Mouse (Mus musculus): ENCODE data around the gene Pknox2. TPM values are rescaled to one million over a fixed set of nuclear protein-coding genes. Genes with fewer than 3 reads are reported as not detected.
A peak's percentile ranks its signal among the peaks of the same experiment; 100 is the strongest.

Gene Pknox2
- polyA plus RNA-seq, 1 experiment from 2014 or later: 18.4 TPM

GRCm38 (mm10) chr9:36990626-36991368 lies 156.4 kb downstream of the Pknox2 start:
- H3K9ac ChIP-seq (replicated peaks; ENCODE audit: low read length): no peak overlapping the region
- H3K4me2 ChIP-seq (ENCODE audit: low read length): 0 out of 2 replicates have a peak overlapping the region, but pooled peaks have one; percentile 2
- no peaks in the 10 kb centered on the region for H3K27me3 ChIP-seq (ENCODE audit: control insufficient read depth, insufficient read depth, low read length)
- H3K4me3 ChIP-seq (replicated peaks; ENCODE audit: low read depth, low read length): no peak overlapping the region
- no peaks in the 10 kb centered on the region for H3K9me3 ChIP-seq (ENCODE audit: control insufficient read depth, low read length)
- DNase-seq (peak; percentile 56), ATAC-seq (ENCODE audit: low FRiP score, low TSS enrichment) (no peak)
- H3K4me1 ChIP-seq (ENCODE audit: control insufficient read depth, insufficient read depth, low read length): peaks cover 11% of the 10 kb centered on the region
- 50% methylated on average over 13 of the region's 13 CpGs for WGBS
- H3K27ac ChIP-seq (replicated peaks; ENCODE audit: low read depth, low read length): peak overlapping the region; percentile 72
- no peaks in the 10 kb centered on the region for H3K36me3 ChIP-seq (ENCODE audit: control insufficient read depth, insufficient read depth, low read length)

GRCm38 (mm10) chr9:36989991-36990390 lies 157.2 kb downstream of the Pknox2 start:
- no peak for DNase-seq
- Histone ChIP-seq H3K27ac (replicated peaks; ENCODE audit: low read depth, low read length) (no peak overlapping the region), H3K9ac (replicated peaks; ENCODE audit: low read length) (no peak overlapping the region), H3K9me3 (ENCODE audit: control insufficient read depth, low read length) (no peaks in the 10 kb centered on the region), H3K4me3 (replicated peaks; ENCODE audit: low read depth, low read length) (no peak overlapping the region), H3K36me3 (ENCODE audit: control insufficient read depth, insufficient read depth, low read length) (no peaks in the 10 kb centered on the region), H3K27me3 (ENCODE audit: control insufficient read depth, insufficient read depth, low read length) (no peaks in the 10 kb centered on the region), H3K4me2 (ENCODE audit: low read length) (no peak overlapping the region), H3K4me1 (ENCODE audit: control insufficient read depth, insufficient read depth, low read length) (peaks cover 11% of the 10 kb centered on the region)
- ATAC-seq (ENCODE audit: low FRiP score, low TSS enrichment): no peak
- 96% methylated on average over 3 of the region's 3 CpGs for WGBS

- H3K27me3 ChIP-seq (ENCODE audit: control insufficient read depth, insufficient read depth, low read length): no peaks in the 10 kb centered on the region
- H3K36me3 ChIP-seq (ENCODE audit: control insufficient read depth, insufficient read depth, low read length): no peaks in the 10 kb centered on the region
- no peaks in the 10 kb centered on the region; the same call in 1 of the 2 replicates for H3K4me1 ChIP-seq (ENCODE audit: control insufficient read depth, insufficient read depth, low read length)
- no peak overlapping the region for H3K4me2 ChIP-seq (ENCODE audit: low read length)
- 77% methylated on average over 9 of the region's 9 CpGs for WGBS
- ATAC-seq (ENCODE audit: low FRiP score, low TSS enrichment) (no peak), DNase-seq (no peak)
- H3K9me3 ChIP-seq (ENCODE audit: control insufficient read depth, low read length): no peaks in the 10 kb centered on the region
- no peak overlapping the region for H3K4me3 ChIP-seq (replicated peaks; ENCODE audit: low read depth, low read length)
- no peak overlapping the region for H3K27ac ChIP-seq (replicated peaks; ENCODE audit: low read depth, low read length)
- no peak overlapping the region for H3K9ac ChIP-seq (replicated peaks; ENCODE audit: low read length)
Observed at GRCm38 (mm10) chr9:36985233-36985632, 162.0 kb downstream of the Pknox2 start.

- H3K4me2 ChIP-seq (ENCODE audit: low read length): no peak overlapping the region
- 51% methylated on average over 11 of the region's 11 CpGs for WGBS
- H3K9ac ChIP-seq (replicated peaks; ENCODE audit: low read length): no peak overlapping the region
- DNase-seq (no peak), ATAC-seq (ENCODE audit: low FRiP score, low TSS enrichment) (no peak)
- H3K4me1 ChIP-seq (ENCODE audit: control insufficient read depth, insufficient read depth, low read length): 0 out of 2 replicates have a peak, but pooled peaks cover 2% of the 10 kb centered on the region
- H3K36me3 ChIP-seq (ENCODE audit: control insufficient read depth, insufficient read depth, low read length): no peaks in the 10 kb centered on the region
- no peak overlapping the region for H3K27ac ChIP-seq (replicated peaks; ENCODE audit: low read depth, low read length)
- no peak overlapping the region for H3K4me3 ChIP-seq (replicated peaks; ENCODE audit: low read depth, low read length)
- no peaks in the 10 kb centered on the region for H3K27me3 ChIP-seq (ENCODE audit: control insufficient read depth, insufficient read depth, low read length)
- H3K9me3 ChIP-seq (ENCODE audit: control insufficient read depth, low read length): no peaks in the 10 kb centered on the region
Observed at GRCm38 (mm10) chr9:36976596-36977362, 170.4 kb downstream of the Pknox2 start.

DNA sequence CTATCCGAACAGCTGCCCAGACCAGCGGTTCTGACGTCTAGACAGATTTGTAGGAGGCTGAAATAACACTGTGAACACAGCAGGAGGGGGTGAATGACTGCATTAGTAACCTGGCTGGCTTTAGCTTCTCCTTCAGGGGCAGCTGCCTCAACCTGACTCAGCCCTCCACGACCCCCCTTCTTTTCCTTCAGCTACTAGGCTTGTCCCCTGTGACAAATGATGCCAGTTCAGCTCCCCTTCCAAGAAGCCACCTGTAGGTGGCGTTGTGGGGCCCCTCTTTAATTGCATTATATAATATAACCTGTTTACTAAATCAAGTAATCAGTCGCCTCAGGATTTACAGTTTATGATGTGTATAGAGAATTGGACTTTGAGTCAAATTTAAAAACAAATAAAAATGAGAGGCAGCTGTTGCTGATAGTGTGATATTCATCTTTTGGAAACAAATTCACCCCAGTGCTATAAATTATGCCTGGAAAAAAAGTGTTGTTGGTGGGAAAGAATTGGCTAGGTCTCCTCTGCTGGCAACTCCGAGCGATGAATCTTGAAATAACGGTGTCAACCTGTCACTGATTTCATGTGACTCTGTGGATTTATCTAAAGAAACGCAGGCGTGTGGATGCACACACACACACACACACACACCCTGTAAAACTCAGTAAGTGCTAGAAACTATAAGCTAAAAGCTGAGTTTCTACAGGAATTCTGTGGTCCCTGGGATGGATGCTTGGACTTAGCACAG lies 173.6 kb downstream of the Pknox2 start:
- Histone ChIP-seq H3K4me3 (replicated peaks; ENCODE audit: low read depth, low read length) (no peak overlapping the region), H3K9ac (replicated peaks; ENCODE audit: low read length) (no peak overlapping the region), H3K4me1 (ENCODE audit: control insufficient read depth, insufficient read depth, low read length) (0 out of 2 replicates have a peak, but pooled peaks cover 2% of the 10 kb centered on the region), H3K27ac (replicated peaks; ENCODE audit: low read depth, low read length) (no peak overlapping the region), H3K36me3 (ENCODE audit: control insufficient read depth, insufficient read depth, low read length) (no peaks in the 10 kb centered on the region), H3K9me3 (ENCODE audit: control insufficient read depth, low read length) (no peaks in the 10 kb centered on the region), H3K4me2 (ENCODE audit: low read length) (no peak overlapping the region), H3K27me3 (ENCODE audit: control insufficient read depth, insufficient read depth, low read length) (no peaks in the 10 kb centered on the region)
- DNase-seq: peak; percentile 55
- ATAC-seq (ENCODE audit: low FRiP score, low TSS enrichment): no peak
- WGBS: 58% methylated on average over 11 of the region's 11 CpGs

DNA sequence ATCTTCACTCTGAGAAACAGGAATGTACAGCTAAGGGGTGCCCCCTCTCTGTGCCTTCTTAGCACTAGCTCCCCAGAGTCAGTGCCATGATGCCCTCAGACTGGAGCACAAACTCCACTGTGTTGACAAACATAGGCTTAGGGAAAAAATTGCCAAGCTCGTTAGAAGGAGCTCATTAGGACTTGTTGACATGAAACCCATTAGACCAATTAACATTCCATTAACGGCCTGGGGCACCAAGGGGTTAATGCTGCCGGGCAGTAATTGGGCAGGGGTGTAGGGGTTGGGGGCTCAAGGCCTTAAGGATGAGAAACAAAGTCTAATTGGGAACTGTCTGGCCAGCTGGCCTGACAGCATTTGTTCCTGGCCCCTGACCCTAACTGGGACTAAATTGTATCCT lies 175.1 kb downstream of the Pknox2 start:
- Histone ChIP-seq H3K27ac (replicated peaks; ENCODE audit: low read depth, low read length) (no peak overlapping the region), H3K4me3 (replicated peaks; ENCODE audit: low read depth, low read length) (no peak overlapping the region), H3K4me2 (ENCODE audit: low read length) (no peak overlapping the region), H3K4me1 (ENCODE audit: control insufficient read depth, insufficient read depth, low read length) (peaks cover 2% of the 10 kb centered on the region), H3K9me3 (ENCODE audit: control insufficient read depth, low read length) (no peaks in the 10 kb centered on the region), H3K9ac (replicated peaks; ENCODE audit: low read length) (no peak overlapping the region), H3K36me3 (ENCODE audit: control insufficient read depth, insufficient read depth, low read length) (no peaks in the 10 kb centered on the region), H3K27me3 (ENCODE audit: control insufficient read depth, insufficient read depth, low read length) (no peaks in the 10 kb centered on the region)
- WGBS: 62% methylated on average over 3 of the region's 3 CpGs
- ATAC-seq (ENCODE audit: low FRiP score, low TSS enrichment): no peak
- no peak for DNase-seq

DNA sequence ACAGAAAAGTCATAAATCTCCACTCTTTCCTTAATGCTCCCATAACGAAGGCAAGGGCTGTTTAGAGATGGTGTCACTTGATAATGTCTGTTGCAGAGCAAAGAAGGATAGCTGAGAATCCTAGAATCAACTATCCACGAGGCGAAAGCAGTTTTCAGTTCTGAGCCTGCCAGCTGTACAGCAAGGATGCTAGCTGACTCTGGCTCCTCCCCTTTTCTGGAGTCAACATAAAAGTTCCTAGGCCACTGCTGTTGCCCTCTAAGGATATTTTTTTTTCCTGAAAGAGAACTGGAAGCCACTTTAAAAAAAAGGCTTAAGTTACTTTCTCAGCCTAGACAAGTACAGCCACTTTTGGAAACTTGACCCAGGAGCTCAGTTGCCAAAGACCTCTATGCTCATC lies 176.1 kb downstream of the Pknox2 start:
- Histone ChIP-seq H3K27me3 (ENCODE audit: control insufficient read depth, insufficient read depth, low read length) (no peaks in the 10 kb centered on the region), H3K9ac (replicated peaks; ENCODE audit: low read length) (no peak overlapping the region), H3K9me3 (ENCODE audit: control insufficient read depth, low read length) (no peaks in the 10 kb centered on the region), H3K4me3 (replicated peaks; ENCODE audit: low read depth, low read length) (no peak overlapping the region), H3K36me3 (ENCODE audit: control insufficient read depth, insufficient read depth, low read length) (no peaks in the 10 kb centered on the region), H3K4me1 (ENCODE audit: control insufficient read depth, insufficient read depth, low read length) (peaks cover 9% of the 10 kb centered on the region), H3K4me2 (ENCODE audit: low read length) (no peak overlapping the region), H3K27ac (replicated peaks; ENCODE audit: low read depth, low read length) (no peak overlapping the region)
- no peak for ATAC-seq (ENCODE audit: low FRiP score, low TSS enrichment)
- DNase-seq: no peak
- 41% methylated on average over 3 of the region's 3 CpGs for WGBS

- Histone ChIP-seq H3K9me3 (ENCODE audit: control insufficient read depth, low read length) (no peaks in the 10 kb centered on the region), H3K36me3 (ENCODE audit: control insufficient read depth, insufficient read depth, low read length) (no peaks in the 10 kb centered on the region), H3K9ac (replicated peaks; ENCODE audit: low read length) (no peak overlapping the region), H3K4me1 (ENCODE audit: control insufficient read depth, insufficient read depth, low read length) (peaks cover 9% of the 10 kb centered on the region), H3K4me2 (ENCODE audit: low read length) (no peak overlapping the region), H3K4me3 (replicated peaks; ENCODE audit: low read depth, low read length) (no peak overlapping the region), H3K27me3 (ENCODE audit: control insufficient read depth, insufficient read depth, low read length) (no peaks in the 10 kb centered on the region), H3K27ac (replicated peaks; ENCODE audit: low read depth, low read length) (no peak overlapping the region)
- 16% methylated on average over 5 of the region's 5 CpGs for WGBS
- ATAC-seq (ENCODE audit: low FRiP score, low TSS enrichment) (no peak), DNase-seq (peak; percentile 93)
Observed at GRCm38 (mm10) chr9:36970651-36971050, 176.6 kb downstream of the Pknox2 start.

Measured in midbrain, embryonic 14.5 days (tissue).